Comparison of ENCODE assay signal across 1 mouse cellular context in the genomic region with DNA sequence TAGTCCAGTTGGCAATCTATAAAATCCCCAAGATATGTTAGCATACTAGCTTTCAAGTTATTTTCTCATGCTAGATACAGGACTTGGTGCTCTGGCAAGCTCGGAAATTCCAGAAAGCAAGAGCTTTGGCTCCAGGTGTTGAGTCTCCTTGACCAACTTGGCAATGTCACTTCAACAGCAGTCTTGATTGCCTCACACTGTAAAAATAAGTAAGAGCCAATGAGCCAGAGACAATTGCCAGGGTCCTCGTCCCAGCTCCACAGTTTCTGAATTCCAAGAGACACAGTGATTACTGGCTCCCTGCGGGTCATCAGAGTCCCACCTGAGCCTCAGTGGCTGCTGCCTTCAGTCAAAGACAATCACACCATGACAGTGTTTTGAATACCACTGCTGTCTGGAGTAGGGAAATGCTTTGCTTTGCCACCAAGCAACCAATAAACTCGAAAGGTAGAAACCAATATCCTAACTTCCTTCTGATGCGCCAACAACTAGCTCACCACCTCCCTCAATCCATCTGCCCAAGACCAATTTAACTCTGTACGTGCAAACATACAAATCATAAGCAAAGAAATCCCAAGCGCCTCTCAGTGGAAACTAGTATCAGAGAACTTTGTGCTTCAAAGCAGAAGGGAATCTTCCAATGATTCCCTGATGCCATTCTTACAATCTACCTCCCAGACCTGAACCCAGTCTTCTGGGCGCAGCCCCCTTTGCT.
TF ChIP-seq lines count a peak whose summit lies in the region.

No protein-coding gene starts in this region.

TF ChIP-seq in CH12.LX, 34 proteins besides CTCF, POLR2A, EP300 and RAD21:
- TF ChIP-seq ETS1 (conservative IDR thresholded peaks at IDR 0.05; ENCODE audit: low read depth, low read length) (no peak), ELF1 (IDR thresholded peaks at IDR 0.05; ENCODE audit: low read depth, low read length) (no peak), IRF4 (IDR thresholded peaks at IDR 0.05; ENCODE audit: low read depth, low read length) (0 out of 2 replicates have a peak, but pooled peaks have one; percentile 19)
